Mouse (Mus musculus) gastrocnemius, adult 8-10 months (tissue): ENCODE data around the gene Mcat. TPM values are rescaled to one million over a fixed set of nuclear protein-coding genes. Genes with fewer than 3 reads are reported as not detected.
A peak's percentile ranks its signal among the peaks of the same experiment; 100 is the strongest.

Experiments used
- DNase-seq, 2 experiments: peaks; one replicate each; pipeline ENCODE4 v3.0.0; 2022; ENCODE audit warnings: low spot score in 2 of 2
- total RNA-seq, 4 experiments: library from RNA; stranded (reverse); gene quantifications; 2 replicates each; pipeline ENCODE4 v1.2.4; 2022

Mcat gene
- total RNA-seq, 4 experiments from 2014 or later = 21.9 to 25.0 (median 23.2) TPM

DNA sequence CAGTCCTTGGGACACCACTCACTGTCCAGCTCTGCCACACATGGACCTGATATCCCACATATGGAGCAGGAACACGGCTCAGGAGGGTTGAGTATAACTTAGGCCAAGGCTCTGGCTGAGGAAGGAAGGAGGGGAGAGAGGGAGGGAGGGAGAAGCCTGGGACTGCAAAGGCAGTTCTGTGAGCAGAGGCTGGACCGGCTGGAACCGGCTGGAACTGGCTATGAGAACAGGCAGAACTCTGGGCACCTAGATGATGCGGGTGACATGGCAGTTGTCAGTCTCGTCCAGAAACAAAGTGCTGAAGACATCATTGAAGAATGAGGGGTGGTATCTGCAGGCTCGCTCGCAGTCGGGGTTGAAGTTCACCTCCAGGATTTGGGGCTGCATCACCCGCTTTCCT, 13.1 kb upstream of the Mcat start:
- no peak for DNase-seq

- DNase-seq = no peak
These were observed 12.0 kb upstream of the Mcat start for GRCm38 (mm10) chr15:83575543-83575942.

GRCm38 (mm10) chr15:83574731-83575351, 11.3 kb upstream of the Mcat start:
- DNase-seq = no peak

- DNase-seq = no peak
These were observed 10.0 kb upstream of the Mcat start for GRCm38 (mm10) chr15:83573606-83574005.

DNA sequence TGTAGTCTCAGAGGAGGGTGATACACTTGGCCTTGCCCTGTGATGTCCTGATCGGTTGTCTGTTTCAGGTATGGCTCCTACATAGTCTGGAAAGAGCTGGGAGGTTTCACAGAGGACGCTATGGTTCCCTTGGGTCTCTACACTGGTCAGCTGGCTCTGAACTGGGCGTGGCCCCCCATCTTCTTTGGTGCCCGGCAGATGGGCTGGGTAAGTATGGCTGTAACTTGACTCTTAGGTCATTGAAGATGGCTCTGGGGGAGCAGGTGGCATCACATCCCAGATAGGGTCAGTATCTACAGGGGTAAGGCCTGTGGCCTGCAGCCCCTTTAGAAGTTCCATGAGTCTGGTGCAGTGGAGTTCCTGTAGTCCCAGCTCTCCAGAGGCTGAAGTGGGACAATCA, 8.5 kb upstream of the Mcat start:
- DNase-seq = no peak

- DNase-seq = peak in 1 of 2 experiments; percentile 43
These were observed 8.0 kb upstream of the Mcat start for GRCm38 (mm10) chr15:83571636-83572035.

DNA sequence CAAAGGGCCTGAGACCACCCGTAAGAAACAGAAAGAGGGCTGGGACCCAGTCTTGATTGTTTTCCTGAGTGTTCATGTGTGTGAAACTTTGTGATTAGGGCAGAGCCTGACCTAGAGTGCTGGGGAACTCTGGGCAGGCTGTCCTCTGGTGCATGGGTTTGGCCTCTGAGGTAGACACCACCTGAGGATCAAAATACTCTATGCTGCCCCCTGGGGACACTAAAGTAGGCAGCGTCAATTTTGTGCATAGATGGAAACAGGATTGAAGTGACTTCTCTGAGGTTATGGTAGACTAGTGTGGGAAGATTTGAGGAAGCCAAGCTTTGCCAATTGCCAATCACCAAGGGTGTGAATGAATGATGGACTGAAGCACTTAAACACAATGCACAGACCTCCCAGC, 7.1 kb upstream of the Mcat start:
- DNase-seq = no peak

DNA sequence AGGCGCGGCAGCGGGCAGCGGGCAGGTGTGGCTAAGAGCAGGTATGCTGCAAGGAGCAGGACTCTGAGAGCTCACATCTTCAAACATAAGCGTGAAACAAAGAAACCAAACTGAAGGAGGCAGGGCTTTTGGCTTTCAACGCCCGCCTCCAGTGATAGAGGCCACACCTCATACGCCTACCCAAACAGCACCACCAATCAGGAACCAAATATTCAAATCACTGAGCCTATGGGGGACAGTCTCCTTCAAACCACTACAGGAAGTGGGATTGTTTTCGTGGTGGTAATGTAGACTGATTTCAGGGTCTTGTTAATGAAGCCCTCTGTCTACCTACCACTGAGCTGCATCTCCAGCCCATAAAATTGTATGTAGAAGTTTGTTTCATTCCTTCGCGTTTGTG, 6.1 kb upstream of the Mcat start:
- no peak for DNase-seq

GRCm38 (mm10) chr15:83568544-83568943, 5.0 kb upstream of the Mcat start:
- DNase-seq = no peak

DNA sequence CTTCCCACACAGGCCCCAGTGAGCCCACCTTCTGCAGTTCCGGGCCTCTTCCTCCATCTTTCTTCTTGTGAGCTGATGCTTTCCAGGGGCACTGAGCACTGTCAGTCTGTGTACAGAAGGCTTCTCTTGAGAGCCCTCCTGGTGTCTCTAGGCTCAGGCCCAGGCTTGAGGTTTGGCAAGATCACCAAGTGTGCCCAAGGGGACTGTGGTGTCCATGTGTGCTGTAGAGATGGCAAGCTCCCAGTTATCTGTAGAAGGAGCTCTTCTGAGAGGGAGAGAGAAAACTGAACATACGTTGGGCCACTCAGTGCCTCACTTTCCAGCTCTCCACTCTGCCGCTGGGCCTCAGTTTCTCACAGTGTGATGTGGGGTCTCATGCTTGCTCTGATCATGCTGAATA, 4.1 kb upstream of the Mcat start:
- no peak for DNase-seq

DNA sequence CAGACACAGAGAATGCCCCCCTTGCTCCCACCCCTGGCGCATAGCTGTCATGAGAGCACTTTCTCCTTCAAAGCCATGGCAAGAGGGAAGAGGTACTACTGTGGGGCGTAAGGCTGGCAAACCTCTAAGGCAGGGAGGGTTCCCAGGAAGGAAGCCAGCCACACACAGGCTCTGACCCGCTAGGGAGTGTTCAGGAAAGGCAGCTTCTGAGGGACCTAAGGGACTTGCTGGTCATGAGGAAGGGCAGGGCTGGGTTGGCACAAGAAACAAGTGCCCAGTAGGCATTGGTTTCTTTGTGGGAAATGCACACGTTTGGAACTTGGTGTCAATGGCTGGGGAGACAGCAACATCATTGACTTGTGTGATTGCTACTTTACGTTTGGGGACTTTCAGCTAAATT, 2.4 kb upstream of the Mcat start:
- DNase-seq = no peak

DNA sequence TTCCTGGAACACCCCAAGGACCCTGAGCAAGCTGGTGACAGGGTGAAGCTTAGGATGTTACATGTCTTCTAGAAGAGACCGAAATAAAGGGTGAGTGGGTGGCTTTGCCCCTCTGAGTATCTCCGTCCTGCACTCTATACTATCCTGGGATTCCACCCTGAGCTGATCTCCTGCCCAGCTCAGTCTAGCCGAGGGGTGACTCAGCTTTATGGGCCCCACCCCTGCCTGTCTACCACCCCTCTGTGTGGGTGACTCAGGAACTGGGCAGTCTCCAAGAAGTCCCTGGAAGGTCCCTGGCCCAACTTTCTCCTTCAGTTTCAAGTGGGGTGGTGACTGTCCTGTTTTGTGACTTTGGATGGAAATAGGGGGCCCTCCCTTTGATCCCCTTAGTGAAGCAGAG, 1.8 kb upstream of the Mcat start:
- DNase-seq = peak in 1 of 2 experiments; percentile 36

DNA sequence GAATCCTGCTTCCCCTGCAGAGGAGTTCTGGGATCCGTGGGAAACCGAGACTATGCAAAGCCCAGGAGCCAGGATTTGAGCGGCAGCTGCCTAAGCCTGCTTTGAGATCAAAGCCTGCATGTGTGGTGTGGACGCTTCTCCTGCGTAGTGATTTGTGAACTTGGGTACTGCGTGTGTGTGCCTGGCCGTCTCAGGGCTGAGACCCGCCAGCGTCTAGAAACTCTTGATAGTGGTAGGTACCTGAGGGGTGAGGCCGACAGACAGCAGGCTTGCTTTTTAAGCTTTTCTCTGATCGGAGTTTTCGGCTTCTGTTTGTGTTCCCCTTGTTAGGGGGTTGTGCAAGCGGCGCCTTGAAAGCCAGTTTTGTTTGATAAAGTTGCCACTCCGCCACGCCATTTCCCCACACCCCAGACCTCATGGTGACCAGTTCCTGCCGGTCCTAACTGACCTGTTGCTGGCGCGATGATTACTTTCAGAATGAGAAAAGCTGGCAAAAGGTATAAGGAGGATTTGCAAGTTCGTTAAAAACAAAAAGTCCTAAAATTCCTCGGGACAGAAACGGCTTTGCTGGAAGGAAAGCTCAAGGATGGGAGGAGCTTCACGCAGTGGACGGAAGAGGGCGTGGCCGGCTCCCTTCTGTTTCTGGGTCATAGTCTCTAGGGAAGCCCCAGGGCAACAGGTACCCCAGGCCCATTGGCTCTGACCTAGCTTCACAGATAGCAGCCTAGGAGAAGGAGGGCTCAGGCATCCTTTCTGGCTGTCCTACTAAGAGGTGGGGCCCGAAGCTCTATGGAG, 467 bp upstream of the Mcat start:
- peak; percentile 27 to 35 for DNase-seq

GRCm38 (mm10) chr15:83562626-83563270, 839 bp downstream of the Mcat start:
- DNase-seq = peak; percentile 85 to 91

DNA sequence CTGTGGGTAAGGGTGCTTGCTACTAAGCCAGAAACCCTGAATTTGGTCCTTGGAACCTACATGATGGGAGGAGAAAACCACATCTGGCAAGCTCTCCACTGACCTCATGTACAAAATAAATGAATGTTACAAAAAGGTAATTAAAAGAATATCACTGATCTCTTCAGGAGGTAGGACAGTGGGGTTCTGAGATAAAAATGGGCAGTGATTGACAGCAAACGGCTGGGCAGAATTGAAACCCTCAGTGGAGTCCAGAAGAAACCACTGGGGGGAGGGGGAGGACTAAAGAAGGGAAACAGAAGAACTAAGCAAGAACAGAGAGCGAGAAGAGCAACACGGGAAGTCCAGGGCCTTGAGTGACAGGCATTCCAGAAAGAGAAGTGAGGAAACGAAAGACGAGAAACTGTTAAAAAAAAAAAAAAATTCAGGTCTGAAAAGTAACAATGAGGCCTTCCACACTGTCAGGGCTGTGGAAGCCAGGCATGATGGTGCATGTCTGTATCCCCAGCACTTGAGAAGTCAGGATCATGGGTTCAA, 2.6 kb downstream of the Mcat start:
- DNase-seq = no peak

DNA sequence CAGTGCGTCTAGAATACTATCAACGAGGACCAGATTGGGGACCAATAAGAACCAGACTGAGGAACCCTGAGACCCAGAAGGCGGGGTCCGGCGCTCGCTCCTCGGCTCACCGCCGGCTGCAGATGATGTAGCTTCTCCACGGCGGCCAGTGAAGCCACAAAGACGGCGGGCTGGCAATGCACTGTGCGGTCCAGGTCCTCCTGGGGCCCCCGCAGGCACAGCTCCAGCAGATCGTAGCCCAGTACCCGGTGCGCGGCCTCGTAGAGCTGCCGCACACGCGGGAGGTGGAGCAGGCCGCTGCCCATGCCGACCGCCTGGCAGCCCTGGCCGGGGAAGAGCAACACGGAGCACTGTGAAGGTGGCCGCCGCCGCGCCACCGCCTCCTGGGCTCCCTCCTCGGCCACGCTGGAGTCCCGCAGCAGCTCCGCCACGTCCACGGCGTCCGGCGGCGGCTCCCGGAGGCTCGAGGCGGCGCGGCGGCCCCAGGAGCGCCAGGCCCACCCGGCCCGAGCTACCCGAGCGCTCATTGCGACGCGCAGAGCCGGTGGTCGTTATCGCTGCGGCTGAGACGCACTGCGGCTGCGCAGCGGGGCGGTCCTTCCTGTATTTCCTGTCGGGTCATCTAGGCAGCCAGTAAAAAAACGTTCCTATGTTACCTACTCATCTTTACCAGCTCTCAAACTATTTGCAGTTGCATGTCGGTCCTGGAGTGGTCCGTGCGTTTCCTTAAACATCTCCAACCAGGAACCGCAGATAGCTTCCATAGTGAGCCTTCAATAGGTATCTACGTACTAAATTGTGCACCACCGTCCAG, 8.2 kb downstream of the Mcat start:
- peak; percentile 68 to 78 for DNase-seq

DNA sequence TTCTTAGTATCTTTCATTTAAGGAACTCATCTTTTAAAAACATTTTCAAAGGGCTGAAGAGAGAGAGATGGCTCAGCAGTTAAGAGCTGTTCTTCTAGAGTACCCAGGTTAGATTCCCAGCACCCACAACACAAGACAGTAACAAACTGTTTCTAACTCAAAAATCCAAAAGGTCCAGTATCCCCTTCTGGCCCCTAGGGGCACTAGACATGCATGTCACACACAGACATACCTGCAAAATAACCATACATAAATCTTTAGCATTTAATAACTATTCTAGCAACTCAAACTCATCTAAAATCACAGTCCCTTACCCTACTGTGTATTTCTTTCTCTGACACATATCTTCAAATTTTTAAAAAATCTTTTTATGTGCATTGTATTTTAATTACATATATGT, 9.8 kb downstream of the Mcat start:
- no peak for DNase-seq

- DNase-seq = peak in 1 of 2 experiments; percentile 35
These were observed 13.4 kb downstream of the Mcat start for GRCm38 (mm10) chr15:83550137-83550536.

GRCm38 (mm10) chr15:83547144-83547543, 16.4 kb downstream of the Mcat start:
- DNase-seq = no peak

DNA sequence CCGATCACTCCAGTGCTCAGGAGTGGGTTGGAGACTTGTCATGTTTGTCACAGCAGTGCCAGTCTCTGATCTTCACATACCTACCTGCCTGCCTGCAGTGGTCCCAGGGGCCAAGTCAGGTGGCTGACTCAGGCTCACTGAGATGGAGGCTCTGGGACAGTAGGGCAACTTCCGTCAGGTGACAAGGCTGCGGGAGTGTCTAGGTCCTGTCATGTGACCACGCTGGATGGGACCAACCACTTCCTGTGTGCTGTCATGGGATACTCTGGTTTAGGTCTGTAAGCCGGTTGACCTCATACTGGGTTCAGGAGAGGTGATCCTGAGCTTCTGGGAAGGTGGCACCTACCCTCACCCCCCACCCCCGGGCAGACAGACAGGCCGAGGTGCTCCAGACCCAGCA, 17.6 kb downstream of the Mcat start:
- DNase-seq = no peak

DNA sequence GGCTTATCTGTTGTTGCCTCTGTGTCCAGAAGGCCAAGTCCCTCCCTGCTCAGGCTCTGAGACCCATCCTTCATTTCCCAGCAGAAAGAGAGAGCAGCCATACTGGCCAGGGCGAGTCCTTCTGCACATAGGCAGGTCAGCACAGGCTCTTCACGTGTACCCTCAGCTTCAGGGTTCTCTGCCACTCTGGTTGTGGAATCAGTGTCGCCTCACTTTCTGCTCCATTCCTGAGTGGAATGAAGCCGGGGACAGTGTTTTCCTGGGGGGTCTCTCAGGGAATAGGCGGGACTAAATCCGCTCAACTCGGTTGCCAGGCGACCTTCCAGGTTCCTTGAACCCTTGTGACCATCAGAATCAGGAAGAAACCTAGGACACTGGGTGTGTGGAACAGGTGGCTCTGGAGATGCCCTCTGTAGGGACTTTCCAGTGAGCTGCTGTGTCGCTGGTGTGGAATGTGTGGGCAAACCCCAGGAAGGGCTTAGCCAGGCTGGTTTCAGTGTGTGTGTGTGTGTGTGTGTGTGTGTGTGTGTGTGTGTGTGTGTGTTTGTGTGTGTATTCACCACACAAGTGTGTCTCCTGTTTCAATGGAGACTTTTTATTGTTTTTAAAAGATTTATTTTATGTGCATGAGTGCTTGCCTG, 21.8 kb downstream of the Mcat start:
- DNase-seq = no peak
